Mouse (Mus musculus) left cerebral cortex, postnatal 25 days (tissue): ENCODE measurements at regions not wholly inside any gene's neighbourhood (a gene's known extent, or its start where the extent isn't known, plus 50 kb on each side); places are given as distances from the start of the nearest gene placed in this dataset.

ENCODE experiments used
- DNase-seq, 2 experiments: peaks; one replicate each; pipeline ENCODE4 v3.0.0; 2022; ENCODE audit warnings: low spot score in 2 of 2, mixed read lengths in 1 of 2
- intact Hi-C: fragments of 180-260 bp; cut with DNase I; formaldehyde crosslinking; loops from one replicate; pipeline ENCODE4 v1.15.1; 2025

GRCm38 (mm10) chr4:65014790-65015189 lies 109.2 kb upstream of the Pappa start:
- intact Hi-C loops, result no loop called here
- no peak for DNase-seq

- peak in 1 of 2 experiments; percentile 8 for DNase-seq
- intact Hi-C loops, result no loop called here
Observed at GRCm38 (mm10) chr4:65019487-65019886, 104.5 kb upstream of the Pappa start.

DNA sequence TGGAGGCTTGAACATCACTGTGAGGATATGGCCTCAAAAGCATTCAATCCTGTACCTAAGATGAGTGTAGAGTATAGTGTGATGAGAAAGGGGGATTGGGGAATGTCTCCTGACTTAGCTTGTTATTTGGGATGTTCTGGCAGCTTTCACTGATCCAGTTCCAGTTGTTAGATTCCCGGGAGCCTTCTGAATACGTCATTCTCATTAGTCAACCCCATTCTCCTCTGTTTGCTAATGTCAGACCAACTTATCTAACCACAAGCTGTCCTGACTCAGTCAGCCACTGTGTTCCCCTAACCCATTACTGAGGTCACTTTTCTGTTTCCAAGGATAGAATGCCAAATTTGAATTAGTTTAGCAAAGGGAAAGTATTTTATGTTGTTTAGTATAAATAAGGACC lies 70.6 kb upstream of the Pappa start:
- intact Hi-C loops, result no loop called here

More for the DNA sequence above, 70.6 kb upstream of the Pappa start:
- DNase-seq, result no peak
